Mouse (Mus musculus) heart, adult 2 months (tissue): ENCODE data around the gene Erc2. TPM values are rescaled to one million over a fixed set of nuclear protein-coding genes. Genes with fewer than 3 reads are reported as not detected.

ENCODE experiments used
- DNase-seq, 2 experiments: peaks; one replicate each; pipeline ENCODE4 v3.0.0; 2021
- H3K27ac ChIP-seq: fragments of 200-600 bp; 2 replicates; pipeline ENCODE4 v1.8.1; 2022
- H3K27me3 ChIP-seq: fragments of 200-500 bp; 2 replicates; pipeline ENCODE4 v1.6.1; 2012; ENCODE audit warnings: mild to moderate bottlenecking, low read length, inconsistent platforms, mixed read lengths; ENCODE audit not compliant: control insufficient read depth, insufficient read depth
- H3K36me3 ChIP-seq: fragments of 200-500 bp; 2 replicates; pipeline ENCODE4 v1.6.1; 2012; ENCODE audit warnings: low read length, inconsistent platforms; ENCODE audit not compliant: control insufficient read depth, insufficient read depth
- H3K4me1 ChIP-seq: fragments of 200-500 bp; 2 replicates; pipeline ENCODE4 v1.6.1; 2011; ENCODE audit warnings: low read length; ENCODE audit not compliant: control insufficient read depth, insufficient read depth
- H3K4me3 ChIP-seq: fragments of 200-600 bp; 2 replicates; pipeline ENCODE4 v1.8.1; 2022
- H3K79me2 ChIP-seq: fragments of 200-500 bp; replicated peaks from 2 replicates; pipeline ENCODE4 v1.6.1; 2012; ENCODE audit warnings: mild to moderate bottlenecking, inconsistent platforms, low read length, moderate library complexity, mixed read lengths; ENCODE audit not compliant: control insufficient read depth, insufficient read depth
- H3K9ac ChIP-seq: fragments of 200-500 bp; 2 replicates; pipeline ENCODE4 v1.6.1; 2012; ENCODE audit warnings: low read depth, mild to moderate bottlenecking, control low read depth, inconsistent platforms, low read length, mixed read lengths
- CTCF ChIP-seq: fragments of 200-600 bp; IDR thresholded peaks from 2 replicates; pipeline ENCODE4 v1.8.1; 2022; ENCODE audit warnings: antibody characterized with exemption, mild to moderate bottlenecking, moderate library complexity
- EP300 ChIP-seq: fragments of 200-500 bp; IDR thresholded peaks from 2 replicates; pipeline ENCODE4 v1.6.1; 2011; ENCODE audit warnings: low read depth, low read length, control low read depth; ENCODE audit not compliant: insufficient read depth
- POLR2A ChIP-seq: fragments of 200-500 bp; IDR thresholded peaks from 2 replicates; pipeline ENCODE4 v1.6.1; 2011; ENCODE audit warnings: mild to moderate bottlenecking, low read depth, low read length, control low read depth; ENCODE audit not compliant: insufficient read depth
- WGBS: fragments of 180-500 bp; shearing (Covaris S2); methylation state at CpG from one replicate; pipeline ENCODE4 v1.1.7; 2018; 5-methylcytosine and 5-hydroxymethylcytosine counted together
- intact Hi-C: fragments of 180-260 bp; cut with DNase I; formaldehyde crosslinking; loops from one replicate; pipeline ENCODE4 v1.15.1; 2025
- polyA plus RNA-seq: library from polyadenylated mRNA; depleted of rRNA; stranded (reverse); fragments of >200 nt; gene quantifications from 2 replicates; pipeline ENCODE4 v1.2.3, GENCODE M21; 2012
- total RNA-seq, 2 experiments: library from RNA; stranded (reverse); gene quantifications; 2 replicates each; pipeline ENCODE4 v1.2.3; 2021

Erc2 gene
- total and polyA plus RNA-seq, 3 experiments, result 0.49 to 0.68 (median 0.64) TPM

- Histone ChIP-seq H3K9ac (no peak overlapping the region), H3K4me3 (no peak overlapping the region), H3K4me1 (no peaks in the 10 kb centered on the region), H3K27me3 (no peaks in the 10 kb centered on the region), H3K27ac (no peak overlapping the region), H3K79me2 (no peaks in the 10 kb centered on the region), H3K36me3 (no peaks in the 10 kb centered on the region)
- 72% methylated on average over 7 of the region's 7 CpGs for WGBS
- intact Hi-C loops, result no loop called here
- DNase-seq, result no peak
- TF ChIP-seq EP300 (no peak), CTCF (no peak), POLR2A (no peak)
These were observed 809.6 kb downstream of the Erc2 start for GRCm38 (mm10) chr14:28431703-28432309.

GRCm38 (mm10) chr14:28434996-28435395, 812.8 kb downstream of the Erc2 start:
- Histone ChIP-seq H3K4me3 (no peak overlapping the region), H3K79me2 (no peaks in the 10 kb centered on the region), H3K27ac (no peak overlapping the region), H3K36me3 (no peaks in the 10 kb centered on the region), H3K4me1 (no peaks in the 10 kb centered on the region), H3K27me3 (no peaks in the 10 kb centered on the region), H3K9ac (no peak overlapping the region)
- WGBS, result 79% methylated on average over 7 of the region's 7 CpGs
- intact Hi-C loops, result no loop called here
- DNase-seq, result no peak
- no peak for TF ChIP-seq CTCF
- TF ChIP-seq EP300, result no peak
- no peak for TF ChIP-seq POLR2A

- no peaks in the 10 kb centered on the region for H3K36me3 ChIP-seq
- WGBS, result 83% methylated on average over 6 of the region's 6 CpGs
- intact Hi-C loops, result no loop called here
- no peak overlapping the region for H3K27ac ChIP-seq
- no peaks in the 10 kb centered on the region for H3K79me2 ChIP-seq
- no peaks in the 10 kb centered on the region for H3K27me3 ChIP-seq
- no peak overlapping the region for H3K9ac ChIP-seq
- no peak overlapping the region for H3K4me3 ChIP-seq
- H3K4me1 ChIP-seq, result no peaks in the 10 kb centered on the region
- no peak for TF ChIP-seq POLR2A
- no peak for TF ChIP-seq EP300
- no peak for TF ChIP-seq CTCF
- no peak for DNase-seq
These were observed 816.9 kb downstream of the Erc2 start for GRCm38 (mm10) chr14:28439171-28439570.

GRCm38 (mm10) chr14:28441240-28441967, 819.2 kb downstream of the Erc2 start:
- WGBS, result 35% methylated on average over 14 of the region's 14 CpGs
- no peaks in the 10 kb centered on the region for H3K4me1 ChIP-seq
- no peak for TF ChIP-seq POLR2A
- no peak for TF ChIP-seq EP300
- no peak for TF ChIP-seq CTCF
- no peaks in the 10 kb centered on the region for H3K36me3 ChIP-seq
- no peaks in the 10 kb centered on the region for H3K27me3 ChIP-seq
- no peaks in the 10 kb centered on the region for H3K79me2 ChIP-seq
- no peak overlapping the region for H3K27ac ChIP-seq
- DNase-seq, result no peak
- no peak overlapping the region for H3K9ac ChIP-seq
- H3K4me3 ChIP-seq, result no peak overlapping the region
- intact Hi-C loops, result no loop called here

- 76% methylated on average over 7 of the region's 7 CpGs for WGBS
- Histone ChIP-seq H3K9ac (no peak overlapping the region), H3K27me3 (no peaks in the 10 kb centered on the region), H3K79me2 (no peaks in the 10 kb centered on the region), H3K4me3 (no peak overlapping the region), H3K36me3 (no peaks in the 10 kb centered on the region), H3K4me1 (no peaks in the 10 kb centered on the region; the same call in 1 of the 2 replicates), H3K27ac (no peak overlapping the region)
- no peak for DNase-seq
- TF ChIP-seq POLR2A, result no peak
- TF ChIP-seq EP300, result no peak
- TF ChIP-seq CTCF, result no peak
- intact Hi-C loops, result no loop called here
These were observed 821.2 kb downstream of the Erc2 start for GRCm38 (mm10) chr14:28443254-28443944.

GRCm38 (mm10) chr14:28445737-28446136, 823.5 kb downstream of the Erc2 start:
- no peak for DNase-seq
- Histone ChIP-seq H3K4me1 (no peaks in the 10 kb centered on the region; the same call in 1 of the 2 replicates), H3K4me3 (no peak overlapping the region), H3K79me2 (no peaks in the 10 kb centered on the region), H3K9ac (no peak overlapping the region), H3K27me3 (no peaks in the 10 kb centered on the region), H3K36me3 (no peaks in the 10 kb centered on the region), H3K27ac (no peak overlapping the region)
- WGBS, result 54% methylated on average over 6 of the region's 6 CpGs
- intact Hi-C loops, result no loop called here
- no peak for TF ChIP-seq EP300
- no peak for TF ChIP-seq CTCF
- no peak for TF ChIP-seq POLR2A
